Mouse (Mus musculus): ENCODE data around the gene Rab31.

Rab31 gene

GRCm38 (mm10) chr17:65703527-65704391, 68.8 kb downstream of the Rab31 start:
- DNase-seq (ENCODE audit: low spot score in 2 of 2), result no peak

GRCm38 (mm10) chr17:65701797-65702566, 70.6 kb downstream of the Rab31 start:
- peak; percentile 39 to 61 for DNase-seq (ENCODE audit: low spot score in 2 of 2)

GRCm38 (mm10) chr17:65701356-65701755, 71.2 kb downstream of the Rab31 start:
- DNase-seq (ENCODE audit: low spot score in 2 of 2), result no peak

GRCm38 (mm10) chr17:65700060-65700459, 72.5 kb downstream of the Rab31 start:
- no peak for DNase-seq (ENCODE audit: low spot score in 2 of 2)

GRCm38 (mm10) chr17:65697791-65698463, 74.6 kb downstream of the Rab31 start:
- DNase-seq (ENCODE audit: low spot score in 2 of 2), result no peak

- DNase-seq (ENCODE audit: low spot score in 2 of 2), result no peak
Observed at GRCm38 (mm10) chr17:65696939-65697338, 75.6 kb downstream of the Rab31 start.

GRCm38 (mm10) chr17:65692276-65692675, 80.3 kb downstream of the Rab31 start:
- no peak for DNase-seq (ENCODE audit: low spot score in 2 of 2)

GRCm38 (mm10) chr17:65683731-65684130, 88.8 kb downstream of the Rab31 start:
- no peak for DNase-seq (ENCODE audit: low spot score in 2 of 2)

GRCm38 (mm10) chr17:65683316-65683715, 89.2 kb downstream of the Rab31 start:
- no peak for DNase-seq (ENCODE audit: low spot score in 2 of 2)

- DNase-seq (ENCODE audit: low spot score in 2 of 2), result no peak
Observed at GRCm38 (mm10) chr17:65682071-65682680, 90.4 kb downstream of the Rab31 start.

GRCm38 (mm10) chr17:65681516-65681915, 91.0 kb downstream of the Rab31 start:
- no peak for DNase-seq (ENCODE audit: low spot score in 2 of 2)

- no peak for DNase-seq (ENCODE audit: low spot score in 2 of 2)
Observed at GRCm38 (mm10) chr17:65680801-65681412, 91.6 kb downstream of the Rab31 start.

- no peak for DNase-seq (ENCODE audit: low spot score in 2 of 2)
Observed at GRCm38 (mm10) chr17:65679806-65680446, 92.6 kb downstream of the Rab31 start.

- no peak for DNase-seq (ENCODE audit: low spot score in 2 of 2)
Observed at GRCm38 (mm10) chr17:65677742-65678141, 94.8 kb downstream of the Rab31 start.

- no peak for DNase-seq (ENCODE audit: low spot score in 2 of 2)
Observed at GRCm38 (mm10) chr17:65676536-65676935, 96.0 kb downstream of the Rab31 start.

- DNase-seq (ENCODE audit: low spot score in 2 of 2), result no peak
Observed at GRCm38 (mm10) chr17:65675985-65676384, 96.6 kb downstream of the Rab31 start.

GRCm38 (mm10) chr17:65674710-65675171, 97.8 kb downstream of the Rab31 start:
- no peak for DNase-seq (ENCODE audit: low spot score in 2 of 2)

- DNase-seq (ENCODE audit: low spot score in 2 of 2), result no peak
Observed at GRCm38 (mm10) chr17:65672926-65673325, 99.6 kb downstream of the Rab31 start.

- no peak for DNase-seq (ENCODE audit: low spot score in 2 of 2)
Observed at GRCm38 (mm10) chr17:65669061-65669460, 103.5 kb downstream of the Rab31 start.

GRCm38 (mm10) chr17:65667792-65668191, 104.8 kb downstream of the Rab31 start:
- no peak for DNase-seq (ENCODE audit: low spot score in 2 of 2)
